Mouse (Mus musculus): Measurements from ENCODE around the gene Rps11.
"Not testable (repeated sequence)": the region's sequence is repeated elsewhere in the genome, so short reads cannot be mapped to it uniquely, and the experiment has no call there.

The Rps11 gene

GRCm38 (mm10) chr7:45106441-45106840 lies 17.8 kb downstream of the Rps11 start:
- no peak for DNase-seq

GRCm38 (mm10) chr7:45105491-45105890 lies 18.7 kb downstream of the Rps11 start:
- DNase-seq, result no peak

GRCm38 (mm10) chr7:45104941-45105340 lies 19.3 kb downstream of the Rps11 start:
- no peak for DNase-seq

- peak; percentile 98 for DNase-seq
These were observed 20.5 kb downstream of the Rps11 start, which contains the start of gene Fcgrt for GRCm38 (mm10) chr7:45103652-45104180. Gene Fcgrt (minus strand): TSS chr7:45103851.

- peak; percentile 50 for DNase-seq
These were observed 21.2 kb downstream of the Rps11 start for GRCm38 (mm10) chr7:45102940-45103585.

- no peak for DNase-seq
These were observed 21.8 kb downstream of the Rps11 start for GRCm38 (mm10) chr7:45102441-45102840.

GRCm38 (mm10) chr7:45100046-45100445 lies 24.2 kb downstream of the Rps11 start:
- no peak for DNase-seq

GRCm38 (mm10) chr7:45098541-45099240 lies 25.5 kb downstream of the Rps11 start:
- no peak for DNase-seq

- no peak for DNase-seq
These were observed 26.8 kb downstream of the Rps11 start for GRCm38 (mm10) chr7:45097479-45097878.

GRCm38 (mm10) chr7:45095965-45096364 lies 28.3 kb downstream of the Rps11 start:
- DNase-seq, result not testable (repeated sequence)

- DNase-seq, result no peak
These were observed 28.9 kb downstream of the Rps11 start for GRCm38 (mm10) chr7:45095367-45095766.

GRCm38 (mm10) chr7:45094121-45094520 lies 30.1 kb downstream of the Rps11 start:
- DNase-seq, result no peak

GRCm38 (mm10) chr7:45093516-45093905 lies 30.7 kb downstream of the Rps11 start:
- no peak for DNase-seq

- DNase-seq, result no peak
These were observed 31.3 kb downstream of the Rps11 start for GRCm38 (mm10) chr7:45092828-45093515.

- peak; percentile 76 for DNase-seq
These were observed 32.2 kb downstream of the Rps11 start, which contains the start of gene Rcn3 for GRCm38 (mm10) chr7:45092048-45092447. Gene Rcn3 (minus strand): TSS chr7:45092221.

GRCm38 (mm10) chr7:45091001-45091990 lies 32.9 kb downstream of the Rps11 start:
- DNase-seq, result no peak

- no peak for DNase-seq
These were observed 33.8 kb downstream of the Rps11 start for GRCm38 (mm10) chr7:45090251-45090977.

- no peak for DNase-seq
These were observed 35.6 kb downstream of the Rps11 start for GRCm38 (mm10) chr7:45088597-45088996.

- DNase-seq, result no peak
These were observed 38.2 kb downstream of the Rps11 start for GRCm38 (mm10) chr7:45086084-45086483.

GRCm38 (mm10) chr7:45083300-45083890 lies 40.8 kb downstream of the Rps11 start:
- DNase-seq, result no peak

All from lung, postnatal 36 days (tissue).